Mouse (Mus musculus) heart, embryonic 16.5 days (tissue): ENCODE data around the gene A930017K11Rik. TPM values are rescaled to one million over a fixed set of nuclear protein-coding genes. Genes with fewer than 3 reads are reported as not detected.

Source experiments
- ATAC-seq: fragments of 200-750 bp; cut with Nextera tagmentation; replicated peaks from 2 replicates; pipeline ENCODE4 v1.8.0; 2017; ENCODE audit warnings: moderate number of reproducible peaks; ENCODE audit not compliant: insufficient read depth, low FRiP score; ENCODE audit errors: extremely low read depth
- H3K27ac ChIP-seq: fragments of 300-500 bp; sonication (generic); 2 replicates; pipeline ENCODE4 v1.5.1; 2014; ENCODE audit warnings: mild to moderate bottlenecking, low read length, control low read depth, moderate library complexity
- H3K27me3 ChIP-seq: fragments of 300-500 bp; sonication (generic); 2 replicates; pipeline ENCODE4 v1.6.1; 2014; ENCODE audit warnings: low read length, mixed read lengths; ENCODE audit not compliant: control insufficient read depth, insufficient read depth
- H3K36me3 ChIP-seq: fragments of 300-500 bp; sonication (generic); 2 replicates; pipeline ENCODE4 v1.6.1; 2014; ENCODE audit not compliant: control insufficient read depth, insufficient read depth
- H3K4me1 ChIP-seq: fragments of 300-500 bp; sonication (generic); 2 replicates; pipeline ENCODE4 v1.6.1; 2014; ENCODE audit warnings: low read length, mixed read lengths; ENCODE audit not compliant: control insufficient read depth, insufficient read depth
- H3K4me2 ChIP-seq: fragments of 300-500 bp; sonication (generic); 2 replicates; pipeline ENCODE4 v1.6.1; 2014; ENCODE audit warnings: low read depth, mild to moderate bottlenecking, control low read depth, low read length
- H3K4me3 ChIP-seq: fragments of 300-500 bp; sonication (generic); 2 replicates; pipeline ENCODE4 v1.5.1; 2014; ENCODE audit warnings: mild to moderate bottlenecking, control low read depth, low read length
- H3K9ac ChIP-seq: fragments of 300-500 bp; sonication (generic); 2 replicates; pipeline ENCODE4 v1.6.1; 2014; ENCODE audit warnings: low read length, control low read depth
- H3K9me3 ChIP-seq: fragments of 300-500 bp; sonication (generic); replicated peaks from 2 replicates; pipeline ENCODE4 v1.6.1; 2016; ENCODE audit warnings: low read length; ENCODE audit not compliant: control insufficient read depth
- WGBS: fragments of 180-500 bp; shearing (Covaris S2); extraction: QIAGEN DNeasy Blood & Tissue Kit; methylation state at CpG from one replicate; pipeline ENCODE4 v1.1.7; 2014; 5-methylcytosine and 5-hydroxymethylcytosine counted together
- polyA plus RNA-seq: library from polyadenylated mRNA; unstranded; fragments of >200 nt; fragmentation: Nextera tagmentation; extraction: Ambion mirVana; gene quantifications from 2 replicates; pipeline ENCODE4 v1.2.1, GENCODE M21; 2015

A930017K11Rik gene
- polyA plus RNA-seq, 1 experiment from 2014 or later, result not detected

DNA sequence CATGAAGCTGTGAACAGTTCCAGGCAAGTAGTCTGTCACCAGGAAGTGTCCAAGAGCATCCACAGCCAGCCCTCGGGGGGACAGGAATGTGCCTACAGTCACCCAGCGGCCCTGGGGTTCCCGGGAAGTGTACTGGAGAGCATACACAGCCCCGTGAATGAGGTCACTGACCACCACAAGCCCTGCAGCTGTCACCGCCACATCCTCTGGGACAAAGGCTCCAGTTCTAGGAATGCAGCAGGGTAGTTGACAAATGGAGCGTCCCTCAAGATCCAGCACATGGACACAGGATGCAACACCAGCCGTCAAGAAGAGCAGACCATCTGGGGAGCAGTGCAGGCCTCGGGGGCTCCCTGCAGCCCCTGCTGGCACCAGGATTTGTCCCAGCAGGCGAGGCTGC is 8.6 kb downstream of the A930017K11Rik start:
- WGBS, result 66% methylated on average over 9 of the region's 9 CpGs
- H3K4me1 ChIP-seq, result peaks cover 18% of the 10 kb centered on the region
- H3K9me3 ChIP-seq, result no peaks in the 10 kb centered on the region
- no peak overlapping the region for H3K4me2 ChIP-seq
- H3K9ac ChIP-seq, result no peak overlapping the region
- no peak for ATAC-seq
- no peaks in the 10 kb centered on the region for H3K27me3 ChIP-seq
- H3K4me3 ChIP-seq, result no peak overlapping the region
- no peaks in the 10 kb centered on the region for H3K36me3 ChIP-seq
- H3K27ac ChIP-seq, result no peak overlapping the region

GRCm38 (mm10) chr17:25943221-25943620 is 9.1 kb downstream of the A930017K11Rik start:
- no peak for ATAC-seq
- 79% methylated on average over 3 of the region's 3 CpGs for WGBS
- Histone ChIP-seq H3K9me3 (no peaks in the 10 kb centered on the region), H3K27me3 (no peaks in the 10 kb centered on the region), H3K9ac (no peak overlapping the region), H3K36me3 (no peaks in the 10 kb centered on the region), H3K4me3 (no peak overlapping the region), H3K4me1 (peaks cover 18% of the 10 kb centered on the region), H3K4me2 (no peak overlapping the region), H3K27ac (no peak overlapping the region)

- Histone ChIP-seq H3K4me3 (no peak overlapping the region), H3K27me3 (no peaks in the 10 kb centered on the region), H3K9ac (no peak overlapping the region), H3K27ac (no peak overlapping the region), H3K4me1 (peaks cover 18% of the 10 kb centered on the region), H3K4me2 (no peak overlapping the region; the same call in 1 of the 2 replicates), H3K9me3 (no peaks in the 10 kb centered on the region), H3K36me3 (no peaks in the 10 kb centered on the region)
- ATAC-seq, result no peak
- WGBS, result 74% methylated on average over 2 of the region's 2 CpGs
Observed at GRCm38 (mm10) chr17:25942597-25943151, 9.7 kb downstream of the A930017K11Rik start.

DNA sequence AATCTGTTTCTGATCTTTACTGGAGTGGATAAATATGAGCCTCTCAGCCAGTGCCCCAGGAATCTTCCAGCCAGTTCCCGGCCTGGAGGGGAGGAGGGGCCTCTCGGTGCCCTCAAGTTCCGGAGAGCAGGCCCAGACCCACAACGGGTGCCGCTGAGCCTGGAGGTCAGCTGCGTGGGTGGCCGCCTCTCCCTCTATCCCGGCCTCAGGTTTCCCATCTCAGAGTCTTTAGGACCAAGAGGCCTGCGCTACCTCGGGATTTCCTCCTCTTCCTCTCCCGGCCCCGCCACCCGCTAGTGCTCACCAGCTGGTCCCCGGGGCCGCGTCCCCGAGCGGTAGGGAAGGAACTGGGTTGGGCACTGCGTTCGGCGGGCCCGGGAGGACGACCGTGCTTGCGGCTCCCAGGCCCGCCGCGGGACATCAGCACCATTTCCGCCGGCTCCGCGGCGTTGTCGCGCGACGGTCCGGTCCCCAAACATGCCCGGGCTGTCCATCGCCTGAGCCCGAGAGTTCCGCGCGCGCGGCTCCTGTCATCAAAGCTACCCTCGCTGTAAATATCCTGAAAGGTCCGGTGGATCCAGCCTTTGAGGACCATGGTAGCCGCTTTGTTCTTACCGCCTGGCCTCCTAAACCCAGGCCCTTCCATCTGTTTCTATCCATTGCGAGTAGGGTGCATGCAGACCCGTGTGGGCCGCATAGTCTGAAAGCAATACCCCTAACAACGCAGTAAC is 10.7 kb downstream of the A930017K11Rik start:
- 3% methylated on average over 54 of the region's 54 CpGs for WGBS
- no peaks in the 10 kb centered on the region for H3K9me3 ChIP-seq
- peak overlapping the region; percentile 75 for H3K4me3 ChIP-seq
- peaks cover 18% of the 10 kb centered on the region for H3K4me1 ChIP-seq
- H3K36me3 ChIP-seq, result peaks cover 4% of the 10 kb centered on the region; the same call in 1 of the 2 replicates
- peak; percentile 76 for ATAC-seq
- no peaks in the 10 kb centered on the region for H3K27me3 ChIP-seq
- H3K27ac ChIP-seq, result peak overlapping the region; percentile 90
- peak overlapping the region; percentile 90 for H3K9ac ChIP-seq
- peak overlapping the region; percentile 82 for H3K4me2 ChIP-seq

DNA sequence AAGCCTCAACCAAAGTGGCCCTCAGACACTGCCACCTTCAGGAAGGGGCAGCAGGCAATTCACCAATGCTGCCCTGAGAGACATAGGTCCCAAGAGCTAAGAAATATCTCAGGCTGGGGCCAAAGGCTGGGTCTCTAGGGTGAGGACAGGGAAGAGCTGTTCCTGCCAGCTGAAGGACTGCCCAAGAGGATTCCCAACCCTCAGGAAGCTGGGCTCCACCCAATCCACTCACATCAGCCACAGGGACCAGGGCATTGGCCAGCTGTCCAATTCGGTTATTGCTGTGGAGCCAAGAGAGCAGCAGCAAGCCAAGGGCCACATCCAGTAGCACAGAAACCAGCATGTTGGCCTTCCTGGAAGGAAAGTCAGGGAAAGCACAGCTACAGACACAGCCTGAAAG is 17.8 kb downstream of the A930017K11Rik start:
- no peak overlapping the region for H3K9ac ChIP-seq
- no peak overlapping the region for H3K27ac ChIP-seq
- H3K4me1 ChIP-seq, result no peaks in the 10 kb centered on the region
- ATAC-seq, result no peak
- no peaks in the 10 kb centered on the region for H3K27me3 ChIP-seq
- no peak overlapping the region for H3K4me3 ChIP-seq
- H3K9me3 ChIP-seq, result no peaks in the 10 kb centered on the region
- H3K36me3 ChIP-seq, result peaks cover 46% of the 10 kb centered on the region
- no peak overlapping the region for H3K4me2 ChIP-seq
- WGBS, result 87% methylated on average over 1 of the region's 1 CpGs

DNA sequence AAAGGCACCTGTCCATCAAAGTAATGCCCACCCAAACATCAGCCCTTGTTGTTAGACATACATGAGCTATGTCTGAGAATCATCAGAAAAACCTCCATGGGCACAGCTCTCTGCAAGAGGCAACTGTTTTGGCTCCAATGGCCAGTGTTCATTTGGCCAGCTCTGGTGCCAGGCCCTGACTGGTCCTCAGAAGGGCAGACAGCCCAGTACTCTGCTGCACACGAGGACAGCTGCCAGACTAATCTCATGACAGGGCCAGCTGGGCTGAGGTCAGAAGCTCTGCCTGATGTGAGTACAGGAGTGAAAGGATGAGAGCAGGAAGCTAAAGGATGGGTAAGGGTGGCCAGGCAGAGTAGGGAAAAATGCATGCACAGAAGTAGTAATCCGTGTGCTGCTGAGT is 27.0 kb downstream of the A930017K11Rik start:
- no peak overlapping the region for H3K4me3 ChIP-seq
- 59% methylated on average over 2 of the region's 2 CpGs for WGBS
- peaks cover 29% of the 10 kb centered on the region for H3K36me3 ChIP-seq

DNA sequence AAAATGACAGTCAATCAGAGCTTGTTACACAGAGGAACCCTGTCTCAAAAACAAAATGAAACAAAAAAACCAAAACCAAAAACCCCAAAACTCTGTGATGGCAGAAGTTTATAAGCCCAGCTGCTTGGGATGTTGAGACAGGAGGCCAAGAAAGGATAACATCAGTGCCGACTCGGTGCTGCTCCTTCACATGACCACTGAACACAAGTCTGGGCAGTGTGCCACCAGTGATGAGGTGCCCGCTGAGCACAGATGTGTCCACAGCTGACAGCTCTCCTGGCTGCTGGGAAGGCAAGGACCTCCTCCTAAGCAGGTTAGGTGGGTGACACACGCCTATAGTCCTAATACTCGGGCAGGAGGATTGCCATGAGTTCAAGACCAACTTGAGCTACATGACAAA is 30.2 kb downstream of the A930017K11Rik start:
- Histone ChIP-seq H3K4me1 (peaks cover 18% of the 10 kb centered on the region), H3K9ac (no peak overlapping the region), H3K4me3 (no peak overlapping the region), H3K36me3 (peaks cover 11% of the 10 kb centered on the region; the same call in 1 of the 2 replicates), H3K4me2 (no peak overlapping the region), H3K27ac (no peak overlapping the region), H3K9me3 (no peaks in the 10 kb centered on the region), H3K27me3 (no peaks in the 10 kb centered on the region)
- WGBS, result 63% methylated on average over 5 of the region's 5 CpGs
- ATAC-seq, result no peak

More for the DNA sequence above, 27.0 kb downstream of the A930017K11Rik start:
- no peak for ATAC-seq
- no peaks in the 10 kb centered on the region for H3K9me3 ChIP-seq
- H3K27me3 ChIP-seq, result no peaks in the 10 kb centered on the region
- no peak overlapping the region for H3K4me2 ChIP-seq
- H3K9ac ChIP-seq, result no peak overlapping the region
- H3K4me1 ChIP-seq, result 0 out of 2 replicates have a peak, but pooled peaks cover 4% of the 10 kb centered on the region
- no peak overlapping the region for H3K27ac ChIP-seq

GRCm38 (mm10) chr17:25919786-25920642 is 32.4 kb downstream of the A930017K11Rik start:
- Histone ChIP-seq H3K9ac (peak overlapping the region; percentile 74), H3K36me3 (no peaks in the 10 kb centered on the region), H3K4me1 (peaks cover 18% of the 10 kb centered on the region), H3K4me2 (peak overlapping the region; percentile 62), H3K9me3 (no peaks in the 10 kb centered on the region), H3K27ac (peak overlapping the region; percentile 99), H3K4me3 (peak overlapping the region; percentile 83), H3K27me3 (no peaks in the 10 kb centered on the region)
- peak; percentile 97 for ATAC-seq
- whole genome bisulfite sequencing, result under 1% methylated on average over 40 of the region's 40 CpGs
